Mouse (Mus musculus): ENCODE results near the gene Cyp2ab1.

Gene Cyp2ab1

DNA sequence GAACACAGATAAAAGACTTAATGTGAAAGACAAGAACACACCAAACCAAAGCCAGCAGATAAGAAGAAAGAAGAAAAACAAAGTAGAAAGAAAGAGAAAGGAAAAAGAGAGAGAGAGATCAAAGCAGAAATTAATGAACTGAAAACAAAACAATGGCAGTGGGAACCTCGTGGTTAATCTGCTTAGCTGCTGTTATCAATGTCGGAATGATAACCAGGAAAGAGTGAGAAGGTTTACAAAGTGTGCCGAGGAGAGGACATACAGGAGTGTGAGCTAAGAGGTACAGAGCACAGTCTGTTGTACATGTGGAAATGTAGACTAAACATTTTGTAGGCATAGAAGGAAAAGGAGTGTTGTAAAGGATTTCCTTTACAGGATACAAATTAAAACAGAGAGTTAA, 52.2 kb downstream of the Cyp2ab1 start:
- no peak for ATAC-seq (ENCODE audit: insufficient number of reproducible peaks, low FRiP score, low TSS enrichment)

DNA sequence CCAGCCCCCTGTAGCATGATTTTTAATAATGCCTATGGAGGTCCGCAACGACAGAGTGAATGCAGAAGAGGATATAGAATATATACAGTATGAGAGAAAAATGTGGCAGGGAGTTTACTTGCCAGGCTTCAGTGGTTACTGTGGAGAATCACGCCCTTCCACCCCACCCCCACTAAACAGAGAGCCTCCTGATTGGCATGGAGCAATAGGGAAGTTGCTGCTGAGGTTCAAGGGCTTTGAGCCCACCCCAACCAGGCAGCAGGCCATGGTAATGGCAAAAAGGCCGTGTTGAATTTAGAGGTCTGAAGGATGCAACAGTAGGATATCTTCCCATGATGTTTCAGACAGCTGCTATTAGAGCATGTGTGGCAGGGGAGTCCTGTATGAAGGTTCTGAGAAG, 53.9 kb downstream of the Cyp2ab1 start:
- no peak for ATAC-seq (ENCODE audit: insufficient number of reproducible peaks, low FRiP score, low TSS enrichment)

DNA sequence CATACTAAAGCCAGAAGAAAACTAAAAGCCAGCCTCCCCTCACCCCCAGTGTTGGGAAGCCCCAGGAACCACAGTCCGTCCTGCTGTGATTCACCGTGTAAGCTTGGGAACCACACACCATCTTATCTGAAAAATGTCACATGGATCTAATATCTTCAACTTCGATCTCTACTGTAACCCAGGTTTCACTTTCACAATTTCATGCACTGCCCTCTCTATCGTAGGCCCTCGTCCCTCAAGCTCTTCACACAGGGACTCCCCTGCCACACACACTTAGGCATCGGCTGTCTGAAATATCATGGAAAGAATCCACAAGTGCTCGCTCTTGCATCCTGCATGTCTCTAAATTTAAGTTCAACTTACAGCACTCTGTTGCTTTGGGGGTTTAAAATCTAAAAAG, 60.1 kb downstream of the Cyp2ab1 start:
- no peak for ATAC-seq (ENCODE audit: insufficient number of reproducible peaks, low FRiP score, low TSS enrichment)

All from cerebellum, adult (tissue).